Mouse (Mus musculus) intestine, embryonic 14.5 days (tissue): ENCODE results near the gene a. TPM values are rescaled to one million over a fixed set of nuclear protein-coding genes. Genes with fewer than 3 reads are reported as not detected.
A peak's percentile ranks its signal among the peaks of the same experiment; 100 is the strongest.
"Not testable (repeated sequence)": the region's sequence is repeated elsewhere in the genome, so short reads cannot be mapped to it uniquely, and the experiment has no call there.

Source experiments
- ATAC-seq: fragments of 200-750 bp; cut with Nextera tagmentation; replicated peaks from 2 replicates; pipeline ENCODE4 v1.8.0; 2017; ENCODE audit warnings: low read depth, moderate number of reproducible peaks, moderate TSS enrichment, moderate library complexity; ENCODE audit not compliant: low FRiP score, low TSS enrichment
- DNase-seq: peaks from one replicate; pipeline ENCODE4 v3.0.0-alpha.2; 2018; ENCODE audit warnings: low spot score
- H3K27ac ChIP-seq: fragments of 300-500 bp; sonication (generic); 2 replicates; pipeline ENCODE4 v1.5.1; 2014; ENCODE audit warnings: low read depth, mild to moderate bottlenecking, control low read depth
- H3K27me3 ChIP-seq: fragments of 300-500 bp; sonication (generic); replicated peaks from 2 replicates; pipeline ENCODE4 v1.6.1; 2014; ENCODE audit warnings: low read length, control low read depth; ENCODE audit not compliant: control insufficient read depth, insufficient read depth
- H3K36me3 ChIP-seq: fragments of 300-500 bp; sonication (generic); 2 replicates; pipeline ENCODE4 v1.6.1; 2014; ENCODE audit warnings: low read length, control low read depth; ENCODE audit not compliant: control insufficient read depth, insufficient read depth
- H3K4me1 ChIP-seq: fragments of 300-500 bp; sonication (generic); replicated peaks from 2 replicates; pipeline ENCODE4 v1.6.1; 2014; ENCODE audit warnings: low read length, control low read depth, mixed read lengths; ENCODE audit not compliant: control insufficient read depth, insufficient read depth
- H3K4me2 ChIP-seq: fragments of 300-500 bp; sonication (generic); 2 replicates; pipeline ENCODE4 v1.6.1; 2014; ENCODE audit warnings: low read length
- H3K4me3 ChIP-seq: fragments of 300-500 bp; sonication (generic); 2 replicates; pipeline ENCODE4 v1.5.1; 2014; ENCODE audit warnings: low read depth, low read length, control low read depth, mixed read lengths
- H3K9ac ChIP-seq: fragments of 300-500 bp; sonication (generic); 2 replicates; pipeline ENCODE4 v1.6.1; 2014; ENCODE audit warnings: mild to moderate bottlenecking, low read length
- H3K9me3 ChIP-seq: fragments of 300-500 bp; sonication (generic); 2 replicates; pipeline ENCODE4 v1.6.1; 2016; ENCODE audit warnings: low read length, control low read depth; ENCODE audit not compliant: control insufficient read depth
- WGBS: fragments of 180-500 bp; shearing (Covaris S2); extraction: QIAGEN DNeasy Blood & Tissue Kit; methylation state at CpG from one replicate; pipeline ENCODE4 v1.1.7; 2014; 5-methylcytosine and 5-hydroxymethylcytosine counted together
- polyA plus RNA-seq: library from polyadenylated mRNA; unstranded; fragments of >200 nt; fragmentation: Nextera tagmentation; extraction: Ambion mirVana; gene quantifications from 2 replicates; pipeline ENCODE4 v1.2.1, GENCODE M21; 2014

Gene a
- polyA plus RNA-seq, 1 experiment from 2014 or later, result 1.5 TPM

- Histone ChIP-seq H3K27ac (peak overlapping the region; percentile 84), H3K4me2 (peak overlapping the region; percentile 99), H3K4me3 (peak overlapping the region; percentile 46), H3K36me3 (no peaks in the 10 kb centered on the region), H3K9ac (peak overlapping the region; percentile 53), H3K9me3 (no peaks in the 10 kb centered on the region), H3K27me3 (no peaks in the 10 kb centered on the region), H3K4me1 (no peaks in the 10 kb centered on the region)
- DNase-seq (peak; percentile 86), ATAC-seq (peak; percentile 93)
- under 1% methylated on average over 38 of the region's 38 CpGs for WGBS
Measured at GRCm38 (mm10) chr2:155018762-155019641, 227.8 kb downstream of the a start.

DNA sequence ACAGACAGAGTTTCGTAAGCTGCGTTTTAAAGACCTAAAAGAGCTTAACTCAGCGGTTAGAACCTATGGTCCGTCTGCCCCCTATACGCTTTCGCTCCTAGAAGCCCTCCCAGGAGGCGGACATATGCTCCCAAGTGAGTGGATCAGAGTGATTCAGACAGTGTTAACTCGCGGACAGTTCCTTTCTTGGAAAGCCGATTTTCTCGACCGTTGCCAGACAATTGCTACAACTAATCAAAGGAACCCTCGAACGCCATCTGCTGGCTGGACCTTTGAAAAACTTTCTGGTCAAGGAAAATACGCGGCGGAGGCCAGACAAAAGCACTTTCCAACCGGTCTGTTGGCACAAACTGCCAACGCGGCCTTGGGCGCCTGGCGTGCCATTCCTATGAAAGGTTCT lies 228.5 kb downstream of the a start:
- ATAC-seq, result peak; percentile 82
- peak overlapping the region; percentile 46 for H3K4me3 ChIP-seq

DNA sequence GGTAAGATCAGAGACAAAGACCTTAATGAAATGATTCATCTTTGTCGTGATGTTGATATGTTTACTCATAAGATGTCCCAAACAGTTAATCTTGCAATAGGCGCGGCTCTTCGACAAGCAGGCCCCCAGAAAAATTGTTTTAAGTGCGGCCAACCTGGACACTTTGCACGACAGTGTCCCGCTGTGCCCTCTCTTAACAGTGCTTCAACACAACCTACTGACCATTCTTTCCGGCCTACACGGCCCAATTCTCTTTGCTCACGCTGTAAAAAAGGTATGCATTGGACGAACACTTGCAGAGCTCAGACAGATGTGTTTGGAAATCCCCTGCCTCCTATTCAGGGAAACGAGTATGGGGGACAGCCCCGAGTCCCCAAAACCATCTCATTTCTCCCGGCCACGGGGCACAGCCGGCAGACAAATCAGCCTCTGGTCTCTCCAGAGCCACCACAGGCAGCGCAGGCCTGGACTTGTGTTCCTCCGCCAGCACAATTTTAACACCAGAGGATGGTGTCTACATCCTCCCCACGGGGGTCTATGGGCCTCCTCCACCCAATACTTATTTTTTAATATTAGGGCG lies 229.1 kb downstream of the a start:
- not testable (repeated sequence) for H3K9ac ChIP-seq, H3K9me3 ChIP-seq, DNase-seq, H3K27me3 ChIP-seq, H3K4me3 ChIP-seq, H3K27ac ChIP-seq, H3K36me3 ChIP-seq, H3K4me1 ChIP-seq, ATAC-seq
- H3K4me2 ChIP-seq, result peak overlapping the region; percentile 99
- 44% methylated on average over 20 of the region's 20 CpGs for WGBS

More for the DNA sequence above, 228.5 kb downstream of the a start:
- peak overlapping the region; percentile 53 for H3K9ac ChIP-seq
- DNase-seq, result peak; percentile 97
- H3K4me2 ChIP-seq, result peak overlapping the region; percentile 99
- no peaks in the 10 kb centered on the region for H3K4me1 ChIP-seq
- H3K27ac ChIP-seq, result peak overlapping the region; percentile 84
- under 1% methylated on average over 22 of the region's 22 CpGs for WGBS
- H3K27me3 ChIP-seq, result no peaks in the 10 kb centered on the region
- H3K9me3 ChIP-seq, result no peaks in the 10 kb centered on the region
- no peaks in the 10 kb centered on the region for H3K36me3 ChIP-seq

DNA sequence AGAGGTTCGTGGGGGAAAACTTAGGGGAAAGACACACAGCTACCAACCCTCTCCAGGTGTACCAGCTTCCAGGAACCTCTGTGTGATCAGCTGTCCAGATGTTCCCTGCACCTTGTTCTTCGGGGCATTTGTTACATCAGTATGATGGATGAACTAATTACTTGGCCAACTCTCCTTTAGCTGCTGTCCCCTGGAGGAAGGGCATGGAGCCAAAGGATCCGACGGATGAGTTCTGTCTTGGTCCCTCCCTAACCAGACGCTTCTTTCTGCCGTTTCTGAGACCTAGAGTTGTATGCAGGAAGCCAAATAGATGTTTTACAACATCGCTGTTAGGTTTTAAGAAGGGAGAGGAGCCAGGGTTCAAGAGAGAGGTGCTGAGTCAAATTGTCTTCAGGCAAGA lies 239.6 kb downstream of the a start:
- 48% methylated on average over 7 of the region's 7 CpGs for WGBS
- Histone ChIP-seq H3K4me2 (no peak overlapping the region), H3K27ac (no peak overlapping the region), H3K9me3 (no peaks in the 10 kb centered on the region), H3K36me3 (no peaks in the 10 kb centered on the region), H3K4me3 (no peak overlapping the region), H3K4me1 (peaks cover 6% of the 10 kb centered on the region; the same call in 1 of the 2 replicates), H3K9ac (no peak overlapping the region), H3K27me3 (no peaks in the 10 kb centered on the region)
- ATAC-seq (no peak), DNase-seq (no peak)

- no peak overlapping the region for H3K4me3 ChIP-seq
- H3K36me3 ChIP-seq, result no peaks in the 10 kb centered on the region
- H3K4me2 ChIP-seq, result peak overlapping the region; percentile 9
- H3K27me3 ChIP-seq, result no peaks in the 10 kb centered on the region
- H3K9ac ChIP-seq, result no peak overlapping the region
- 26% methylated on average over 19 of the region's 19 CpGs for WGBS
- DNase-seq (no peak), ATAC-seq (peak; percentile 43; the same call in 1 of the 2 replicates)
- peak overlapping the region; percentile 9; the same call in 1 of the 2 replicates for H3K27ac ChIP-seq
- H3K4me1 ChIP-seq, result peaks cover 6% of the 10 kb centered on the region; the same call in 1 of the 2 replicates
- H3K9me3 ChIP-seq, result no peaks in the 10 kb centered on the region
Measured at GRCm38 (mm10) chr2:155032938-155033710, 241.9 kb downstream of the a start.

GRCm38 (mm10) chr2:155039956-155040355 lies 248.8 kb downstream of the a start:
- H3K27ac ChIP-seq, result no peak overlapping the region
- H3K4me3 ChIP-seq, result no peak overlapping the region
- no peaks in the 10 kb centered on the region for H3K27me3 ChIP-seq
- H3K4me2 ChIP-seq, result no peak overlapping the region
- H3K9ac ChIP-seq, result no peak overlapping the region
- ATAC-seq (no peak), DNase-seq (no peak)
- no peaks in the 10 kb centered on the region for H3K36me3 ChIP-seq
- no peaks in the 10 kb centered on the region for H3K9me3 ChIP-seq
- no peaks in the 10 kb centered on the region for H3K4me1 ChIP-seq
- WGBS, result 54% methylated on average over 4 of the region's 4 CpGs

DNA sequence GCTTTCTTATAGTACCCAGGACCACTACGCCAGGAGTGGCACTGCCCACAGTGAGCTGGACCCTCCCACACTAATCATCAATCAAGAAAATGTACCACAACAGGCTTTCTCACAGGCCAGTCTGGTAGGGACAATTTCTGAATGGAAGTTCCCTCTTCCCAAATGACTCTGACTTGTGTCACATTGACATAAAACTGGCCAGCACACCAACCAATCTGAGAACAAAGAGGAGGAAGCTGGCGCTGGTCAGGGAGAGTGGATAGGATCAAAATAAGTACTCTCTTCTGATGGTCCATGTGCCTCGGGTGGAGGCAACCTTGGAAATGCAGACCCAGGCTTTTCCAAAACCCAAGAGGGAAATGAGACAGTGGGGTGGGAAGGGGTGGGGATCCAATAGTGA lies 253.3 kb downstream of the a start:
- Histone ChIP-seq H3K9me3 (no peaks in the 10 kb centered on the region), H3K4me2 (no peak overlapping the region), H3K4me1 (no peaks in the 10 kb centered on the region), H3K27me3 (no peaks in the 10 kb centered on the region), H3K36me3 (no peaks in the 10 kb centered on the region), H3K9ac (no peak overlapping the region), H3K27ac (no peak overlapping the region), H3K4me3 (no peak overlapping the region)
- no peak for DNase-seq
- WGBS, result 68% methylated on average over 3 of the region's 3 CpGs
- ATAC-seq, result no peak

DNA sequence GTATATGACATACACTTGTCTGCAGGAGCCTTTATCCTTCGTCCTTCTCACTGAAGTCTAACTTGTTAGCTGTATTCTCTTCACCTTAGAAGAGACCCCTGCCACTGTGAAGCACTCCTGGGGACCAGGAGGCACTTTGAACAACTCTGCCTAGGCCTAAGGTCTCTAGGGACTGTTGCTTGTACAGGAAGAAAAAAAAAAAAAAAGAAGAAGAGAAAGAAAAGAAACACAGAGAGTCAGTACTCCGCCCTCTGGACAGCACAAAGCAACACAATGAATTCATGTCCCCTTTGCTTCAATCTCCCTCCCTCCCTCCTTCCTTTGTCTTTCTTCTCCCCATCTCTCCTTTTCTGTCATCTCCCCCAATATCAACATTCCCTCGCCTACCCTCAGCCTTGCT lies 253.9 kb downstream of the a start:
- Histone ChIP-seq H3K36me3 (no peaks in the 10 kb centered on the region), H3K4me3 (no peak overlapping the region), H3K27ac (no peak overlapping the region), H3K27me3 (no peaks in the 10 kb centered on the region), H3K4me1 (0 out of 2 replicates have a peak, but pooled peaks cover 2% of the 10 kb centered on the region), H3K4me2 (no peak overlapping the region), H3K9me3 (no peaks in the 10 kb centered on the region), H3K9ac (no peak overlapping the region)
- DNase-seq (no peak), ATAC-seq (no peak)
- 74% methylated on average over 3 of the region's 3 CpGs for WGBS
